Mouse (Mus musculus) adipocyte (in vitro differentiated cells): ENCODE results near the gene Carns1.

ENCODE experiments used
- DNase-seq: peaks from one replicate; pipeline ENCODE4 v3.0.0-alpha.2; 2016; ENCODE audit warnings: low spot score

Gene Carns1

DNA sequence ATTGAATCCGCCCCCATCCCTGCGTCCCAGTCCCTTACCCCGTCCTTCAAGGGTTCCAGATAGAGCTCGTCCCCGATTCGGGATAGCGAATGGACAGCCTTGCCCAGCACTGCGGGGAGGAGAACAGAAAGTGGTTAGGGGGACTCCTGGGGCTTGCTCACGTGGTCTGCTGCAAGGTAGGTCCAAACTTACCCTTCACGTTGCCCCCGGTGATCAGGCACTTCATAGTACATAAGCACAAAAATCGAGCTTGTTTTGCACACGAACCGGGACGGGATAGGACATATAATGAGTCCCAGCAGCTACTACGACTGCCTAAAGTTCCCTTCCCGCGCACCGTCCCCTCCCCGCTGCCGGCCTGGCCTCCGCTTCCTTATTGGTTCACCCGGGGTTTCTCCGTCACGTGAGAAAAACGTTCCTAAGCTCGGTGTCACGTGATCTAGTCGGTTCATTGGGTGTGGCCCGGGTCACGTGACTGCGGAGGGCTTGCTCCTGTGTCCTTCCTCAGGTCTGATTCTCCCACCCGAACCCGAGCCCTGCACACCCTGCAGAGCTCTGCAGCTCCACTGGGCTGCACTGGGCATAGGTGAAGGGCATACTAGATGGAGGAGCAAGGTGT lies 26.1 kb upstream of the Carns1 start, which contains the start of gene Rad9a:
Rad9a (minus strand) TSS at position 372 of the 619 bp plus-strand sequence.
- DNase-seq, result peak; percentile 98

GRCm38 (mm10) chr19:4197180-4197579 lies 21.9 kb upstream of the Carns1 start:
- no peak for DNase-seq

GRCm38 (mm10) chr19:4196548-4196947 lies 21.3 kb upstream of the Carns1 start:
- peak; percentile 63 for DNase-seq

DNA sequence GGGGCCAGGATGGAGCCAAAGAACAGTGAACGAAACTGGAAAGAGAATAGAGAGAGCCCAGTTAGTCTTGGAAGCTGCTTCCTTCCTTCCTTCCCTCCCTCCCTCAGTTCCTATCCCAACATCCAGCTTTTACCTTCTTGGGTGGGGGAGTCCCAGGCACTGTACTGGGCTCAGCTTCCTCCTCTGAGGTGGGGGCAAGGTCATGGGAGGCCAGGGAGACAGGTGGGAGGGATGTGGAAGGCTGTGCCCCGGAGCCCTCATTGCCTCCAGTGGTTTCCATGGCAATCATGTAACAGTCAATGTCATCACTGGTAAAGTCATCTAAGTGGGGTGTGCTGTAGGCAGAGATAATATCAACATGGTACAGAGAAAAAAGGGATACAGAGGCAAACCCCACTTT lies 20.8 kb upstream of the Carns1 start:
- no peak for DNase-seq

DNA sequence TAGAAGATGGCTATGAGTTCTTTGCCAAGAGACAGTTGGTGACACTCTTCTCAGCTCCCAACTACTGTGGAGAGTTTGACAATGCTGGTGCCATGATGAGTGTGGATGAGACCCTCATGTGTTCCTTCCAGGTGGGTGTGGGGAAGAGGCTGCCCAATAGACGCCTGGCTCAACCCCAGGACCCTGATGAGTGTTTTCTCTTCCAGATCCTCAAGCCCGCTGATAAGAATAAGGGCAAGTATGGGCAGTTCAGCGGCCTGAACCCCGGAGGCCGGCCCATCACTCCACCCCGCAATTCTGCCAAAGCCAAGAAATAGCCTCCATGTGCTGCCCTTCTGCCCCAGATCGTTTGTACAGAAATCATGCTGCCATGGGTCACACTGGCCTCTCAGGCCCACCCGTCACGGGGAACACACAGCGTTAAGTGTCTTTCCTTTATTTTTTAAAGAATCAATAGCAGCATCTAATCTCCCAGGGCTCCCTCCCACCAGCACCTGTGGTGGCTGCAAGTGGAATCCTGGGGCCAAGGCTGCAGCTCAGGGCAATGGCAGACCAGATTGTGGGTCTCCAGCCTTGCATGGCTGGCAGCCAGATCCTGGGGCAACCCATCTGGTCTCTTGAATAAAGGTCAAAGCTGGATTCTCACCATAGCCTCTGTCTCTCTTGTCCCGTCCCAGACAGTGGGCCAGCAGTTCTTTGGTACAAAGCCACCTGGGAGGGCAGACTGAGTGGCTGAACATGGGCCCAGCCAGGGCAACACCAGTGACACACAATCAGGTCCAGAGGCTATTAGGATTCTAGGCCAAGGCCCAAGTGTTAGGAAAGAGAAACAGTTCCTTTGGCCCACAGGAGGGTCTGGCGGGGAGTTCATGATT lies 19.7 kb upstream of the Carns1 start:
- DNase-seq, result peak; percentile 85

DNA sequence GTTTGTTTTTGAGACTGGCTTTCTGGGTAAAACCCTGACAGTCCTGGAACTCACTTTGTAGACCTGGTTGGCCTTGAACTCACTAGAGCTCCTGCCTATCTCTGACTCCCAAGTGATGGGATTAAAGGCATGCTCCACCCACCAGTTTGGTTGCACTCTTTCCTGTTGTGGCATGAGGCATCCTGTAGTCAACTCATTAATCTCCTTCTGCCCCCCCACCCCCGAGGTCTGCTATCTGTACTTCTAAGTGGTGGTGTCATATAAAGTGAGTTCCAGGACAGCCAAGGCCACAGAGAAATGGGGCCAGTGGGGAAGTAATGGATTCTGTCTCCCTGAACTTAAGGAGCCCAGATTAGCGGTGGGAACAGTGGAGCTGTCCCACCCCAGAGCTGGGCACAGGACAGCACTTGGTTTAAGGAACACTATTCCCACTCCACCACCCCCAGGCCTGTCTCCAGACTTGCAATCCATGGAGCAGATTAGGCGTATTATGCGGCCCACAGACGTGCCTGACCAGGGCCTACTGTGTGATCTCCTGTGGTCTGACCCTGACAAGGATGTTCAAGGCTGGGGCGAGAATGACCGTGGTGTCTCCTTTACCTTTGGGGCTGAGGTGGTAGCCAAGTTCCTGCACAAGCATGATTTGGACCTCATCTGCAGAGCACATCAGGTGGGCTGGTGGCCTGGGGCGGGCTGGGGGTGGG lies 18.9 kb upstream of the Carns1 start:
- DNase-seq, result no peak

DNA sequence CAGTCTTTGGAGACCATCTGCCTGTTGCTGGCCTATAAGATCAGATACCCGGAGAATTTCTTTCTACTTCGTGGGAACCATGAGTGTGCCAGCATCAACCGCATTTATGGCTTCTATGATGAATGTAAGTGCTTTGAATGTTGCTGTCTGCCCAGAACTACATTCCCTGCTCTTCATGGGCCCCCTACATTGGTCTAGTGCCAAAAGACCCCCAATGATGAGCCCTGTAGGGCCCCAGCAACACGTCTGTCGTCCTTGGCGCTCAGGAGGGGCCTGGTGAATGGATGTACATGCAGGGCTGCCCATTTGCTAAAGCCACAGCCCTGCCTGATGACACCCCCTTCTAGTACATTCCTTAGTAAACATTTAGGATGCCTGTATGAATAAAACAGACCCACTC lies 17.9 kb upstream of the Carns1 start:
- no peak for DNase-seq

GRCm38 (mm10) chr19:4192251-4192985 lies 17.1 kb upstream of the Carns1 start:
- DNase-seq, result peak; percentile 44

DNA sequence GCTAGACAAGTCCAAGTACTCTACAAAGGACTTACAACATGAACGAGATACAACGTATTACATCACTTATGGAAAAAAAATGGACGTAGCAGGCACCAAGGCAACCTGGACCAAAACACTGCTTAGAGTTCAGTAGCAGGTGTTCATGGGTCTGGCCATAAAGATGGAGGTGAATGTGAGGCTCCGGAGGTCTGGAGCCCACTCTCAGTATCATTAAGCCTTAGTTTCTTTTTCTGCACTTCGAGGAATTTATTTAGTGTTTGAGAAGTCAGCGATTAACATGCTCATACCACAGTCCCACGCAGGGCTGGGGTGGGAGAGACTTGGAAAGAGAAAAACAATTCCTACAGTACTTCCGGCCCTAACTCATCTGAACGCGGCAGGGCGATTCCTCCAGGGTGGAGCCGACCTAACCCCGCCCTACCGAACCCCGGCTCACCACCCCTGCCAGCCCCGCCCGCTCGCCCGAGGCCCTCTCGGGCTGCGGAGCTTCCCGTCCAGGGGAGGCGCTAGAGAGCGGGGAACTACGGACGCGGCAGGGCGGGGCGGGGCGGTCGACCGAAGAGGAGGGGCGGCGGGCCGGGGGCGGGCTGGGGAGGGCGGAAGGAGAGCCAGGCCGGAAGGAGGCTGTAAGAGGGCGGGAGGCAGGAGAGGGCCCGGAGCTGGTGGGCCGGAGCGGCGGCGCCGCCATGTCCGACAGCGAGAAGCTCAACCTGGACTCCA lies 16.4 kb upstream of the Carns1 start, which contains the start of gene Ppp1ca:
Ppp1ca (plus strand) TSS at position 538 of the 723 bp plus-strand sequence.
- DNase-seq, result peak; percentile 96

DNA sequence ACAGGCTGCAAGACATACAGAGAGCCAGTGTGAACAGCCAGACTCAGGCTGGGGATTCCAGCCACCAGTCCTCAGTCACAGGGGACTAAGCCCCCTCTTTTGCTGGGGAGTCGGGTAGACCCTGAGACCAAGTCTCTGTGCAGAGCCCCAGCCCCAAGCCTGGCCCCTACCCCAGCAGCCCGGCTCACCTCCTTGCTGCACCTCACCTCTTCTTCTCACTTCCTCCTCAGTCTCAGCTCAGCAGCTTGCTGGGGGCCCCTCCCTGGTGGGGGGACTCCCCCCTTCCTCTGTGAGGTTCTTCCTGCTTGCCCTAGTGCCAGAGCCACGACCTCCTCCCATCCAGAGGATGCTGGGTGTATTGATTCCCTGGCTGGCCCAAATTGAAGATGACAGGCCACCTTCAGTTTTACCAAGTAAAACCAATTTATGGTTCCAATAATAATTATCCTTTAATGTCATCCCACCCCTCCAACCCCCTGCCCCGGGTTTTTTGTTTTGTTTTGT lies 15.6 kb upstream of the Carns1 start, which contains the start of gene Tbc1d10c:
Tbc1d10c (minus strand) TSS at position 454 of the 504 bp plus-strand sequence.
- no peak for DNase-seq

- no peak for DNase-seq
These were observed 13.9 kb upstream of the Carns1 start for GRCm38 (mm10) chr19:4189051-4189620.

GRCm38 (mm10) chr19:4187303-4187702 lies 12.0 kb upstream of the Carns1 start:
- no peak for DNase-seq

DNA sequence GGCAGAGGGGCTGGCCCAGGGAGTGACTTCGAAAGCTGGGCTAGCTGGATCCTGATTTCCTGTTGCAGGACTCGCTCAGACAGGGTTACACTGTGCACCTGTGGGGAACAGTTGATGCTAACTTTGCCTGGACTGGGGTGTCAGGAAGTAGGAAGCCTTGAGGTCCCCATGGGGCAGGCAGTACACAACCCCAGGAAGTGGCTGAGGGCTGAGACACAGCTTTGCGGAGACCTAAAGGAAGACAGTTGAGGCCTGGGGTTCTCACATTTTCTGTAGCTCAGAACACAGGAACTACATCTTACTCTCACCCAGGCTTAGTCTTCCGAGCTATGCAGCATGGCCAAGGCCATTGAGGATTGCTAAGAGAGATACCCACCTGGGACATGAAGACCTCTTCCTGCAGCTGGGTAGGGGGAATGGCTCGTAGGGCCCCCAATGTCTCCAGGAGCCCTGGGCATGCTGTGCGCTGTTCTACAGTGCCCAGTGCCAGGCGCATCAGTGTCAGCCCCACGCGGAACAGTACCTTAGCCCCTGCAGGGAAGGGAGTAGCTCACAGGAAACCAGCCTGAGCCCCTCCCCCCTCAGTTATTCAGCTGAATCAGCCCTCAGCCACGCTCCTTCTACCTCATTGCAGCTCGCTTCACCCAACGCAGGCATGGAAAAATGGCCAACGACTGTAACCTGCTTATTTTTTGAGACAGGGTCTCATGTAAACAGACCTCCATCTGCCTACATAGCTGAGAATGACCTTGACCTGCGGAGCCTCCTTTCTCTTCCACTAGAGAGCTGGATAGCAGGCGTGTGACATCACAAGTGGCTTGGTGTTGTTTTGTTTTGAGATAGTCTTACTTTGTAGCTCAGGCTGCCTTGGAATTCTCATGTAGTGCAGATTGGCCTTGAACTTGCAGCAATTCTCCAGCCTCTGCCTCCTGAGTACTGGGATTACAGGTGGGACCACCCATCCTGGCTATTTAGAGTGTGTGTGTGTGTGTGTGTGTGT lies 10.0 kb upstream of the Carns1 start:
- no peak for DNase-seq

- DNase-seq, result no peak
These were observed 8.4 kb upstream of the Carns1 start for GRCm38 (mm10) chr19:4183689-4184088.

DNA sequence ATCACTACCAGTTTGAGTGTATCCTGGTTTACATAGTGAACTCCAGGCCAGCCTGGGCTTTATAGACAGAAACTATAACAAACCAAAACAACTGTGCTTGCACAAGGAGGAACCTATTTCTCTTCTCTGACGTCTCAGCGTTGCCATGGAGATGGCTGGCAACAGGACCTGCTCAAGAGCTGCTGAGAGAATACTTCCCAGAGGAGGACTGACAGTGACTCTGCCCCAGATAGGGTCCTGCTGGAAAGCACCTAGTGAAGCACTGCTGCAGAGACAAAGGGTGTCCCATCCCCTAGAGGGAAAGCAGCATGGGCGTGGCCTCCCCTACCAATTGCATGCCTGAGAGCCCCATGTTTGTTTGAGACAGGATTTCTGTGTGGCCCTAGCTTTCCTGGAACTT lies 6.6 kb upstream of the Carns1 start:
- DNase-seq, result peak; percentile 51

DNA sequence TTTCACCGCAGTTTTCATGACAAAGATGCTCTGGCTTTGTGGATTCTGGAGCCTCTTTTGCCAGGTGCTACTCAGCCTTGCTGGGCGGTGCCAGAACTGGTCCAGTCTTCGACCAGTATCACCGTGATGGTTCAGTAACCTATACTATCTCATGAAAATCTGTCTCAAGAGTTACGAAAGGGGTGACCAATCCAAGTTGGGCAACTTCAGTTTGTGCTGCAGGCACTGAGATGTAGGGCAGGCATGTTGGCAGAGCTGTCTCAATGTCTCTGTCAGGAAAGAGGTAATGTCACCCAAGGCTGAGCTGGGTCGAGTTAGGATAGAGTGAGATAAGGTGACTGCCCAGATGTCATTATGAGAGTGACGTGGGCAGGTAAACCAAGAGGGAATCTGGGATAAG lies 5.1 kb upstream of the Carns1 start:
- DNase-seq, result no peak

- no peak for DNase-seq
These were observed 2.4 kb downstream of the Carns1 start for GRCm38 (mm10) chr19:4172925-4173324.

- no peak for DNase-seq
These were observed 3.6 kb downstream of the Carns1 start for GRCm38 (mm10) chr19:4171393-4172290.
